Mouse (Mus musculus): ENCODE data around the gene Clec2l. TPM values are rescaled to one million over a fixed set of nuclear protein-coding genes. Genes with fewer than 3 reads are reported as not detected.

The Clec2l gene
- total and polyA plus RNA-seq, 2 experiments from 2014 or later: 49.8 to 92.8 TPM

DNA sequence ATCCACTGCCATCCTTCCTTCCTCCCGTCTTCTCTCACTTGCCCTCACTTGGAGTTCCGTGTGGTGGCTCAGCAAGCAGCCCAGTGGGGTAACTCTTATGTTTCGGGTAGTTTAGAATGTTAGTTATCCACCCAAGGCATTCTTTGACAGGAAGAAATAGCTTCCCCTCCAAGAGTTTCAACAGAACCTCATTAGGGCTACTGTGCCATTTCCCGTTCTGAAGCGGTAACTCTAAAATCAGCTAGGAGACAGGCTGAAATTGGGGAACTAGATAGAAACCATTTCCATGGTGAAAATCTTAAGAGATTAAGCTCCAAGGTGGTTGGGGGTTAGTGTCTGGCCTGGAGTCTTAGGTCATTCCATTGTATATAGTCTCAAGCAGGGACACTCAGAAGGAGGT lies 21.6 kb upstream of the Clec2l start:
- H3K4me1 ChIP-seq (ENCODE audit: insufficient read depth): peaks cover 4% of the 10 kb centered on the region
- peaks cover 12% of the 10 kb centered on the region for H3K27me3 ChIP-seq (ENCODE audit: insufficient read depth, low read length)
- DNase-seq: no peak
- no peak for ATAC-seq
- H3K27ac ChIP-seq (ENCODE audit: low read depth, low read length): no peak overlapping the region
- no peak overlapping the region for H3K4me3 ChIP-seq (ENCODE audit: low read depth, low read length)
- H3K36me3 ChIP-seq (ENCODE audit: insufficient read depth): no peaks in the 10 kb centered on the region
- H3K9ac ChIP-seq: no peak overlapping the region
- no peak overlapping the region for H3K4me2 ChIP-seq (ENCODE audit: low read depth)
- WGBS: 70% methylated on average over 5 of the region's 5 CpGs
- TF ChIP-seq CTCF (IDR thresholded peaks at IDR 0.05; ENCODE audit: low read depth): no peak
- no peaks in the 10 kb centered on the region for H3K9me3 ChIP-seq (ENCODE audit: low read length)

- H3K4me2 ChIP-seq (ENCODE audit: low read depth): no peak overlapping the region
- no peaks in the 10 kb centered on the region for H3K9me3 ChIP-seq (ENCODE audit: low read length)
- no peak overlapping the region for H3K9ac ChIP-seq
- peaks cover 4% of the 10 kb centered on the region for H3K4me1 ChIP-seq (ENCODE audit: insufficient read depth)
- no peaks in the 10 kb centered on the region for H3K36me3 ChIP-seq (ENCODE audit: insufficient read depth)
- H3K4me3 ChIP-seq (ENCODE audit: low read depth, low read length): no peak overlapping the region
- peaks cover 12% of the 10 kb centered on the region for H3K27me3 ChIP-seq (ENCODE audit: insufficient read depth, low read length)
- 56% methylated on average over 5 of the region's 5 CpGs for WGBS
- DNase-seq: no peak
- TF ChIP-seq CTCF (IDR thresholded peaks at IDR 0.05; ENCODE audit: low read depth): peak; percentile 50
- peak; percentile 54 for ATAC-seq
- no peak overlapping the region for H3K27ac ChIP-seq (ENCODE audit: low read depth, low read length)
These were observed 21.2 kb upstream of the Clec2l start for GRCm38 (mm10) chr6:38641645-38642044.

DNA sequence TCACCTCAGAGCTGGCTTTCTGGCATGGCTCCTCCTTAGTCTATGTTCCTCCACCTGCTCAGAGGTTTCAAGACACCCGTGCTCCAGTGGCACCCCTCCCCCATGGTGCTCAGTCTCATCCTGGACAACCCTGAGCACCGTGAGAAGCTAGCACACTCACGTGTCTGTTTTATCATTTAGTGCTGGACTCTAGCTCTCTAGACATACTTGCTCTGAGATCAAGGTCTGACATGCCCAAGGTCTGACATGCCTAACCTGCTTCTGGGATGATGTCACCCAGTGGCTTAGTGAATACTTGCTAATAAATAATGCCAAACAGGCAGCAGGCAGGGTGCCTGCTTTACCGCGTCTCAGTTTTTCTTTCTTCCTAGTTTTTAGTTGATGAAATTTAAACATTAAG lies 20.3 kb upstream of the Clec2l start:
- Histone ChIP-seq H3K27me3 (ENCODE audit: insufficient read depth, low read length) (peaks cover 8% of the 10 kb centered on the region), H3K4me2 (ENCODE audit: low read depth) (no peak overlapping the region), H3K4me3 (ENCODE audit: low read depth, low read length) (no peak overlapping the region), H3K9me3 (ENCODE audit: low read length) (no peaks in the 10 kb centered on the region), H3K36me3 (ENCODE audit: insufficient read depth) (no peaks in the 10 kb centered on the region), H3K27ac (ENCODE audit: low read depth, low read length) (no peak overlapping the region), H3K9ac (no peak overlapping the region), H3K4me1 (ENCODE audit: insufficient read depth) (no peaks in the 10 kb centered on the region; the same call in 1 of the 2 replicates)
- DNase-seq (no peak), ATAC-seq (no peak)
- TF ChIP-seq CTCF (IDR thresholded peaks at IDR 0.05; ENCODE audit: low read depth): no peak
- WGBS: 82% methylated on average over 5 of the region's 5 CpGs

- H3K4me3 ChIP-seq (ENCODE audit: low read depth, low read length): no peak overlapping the region
- TF ChIP-seq CTCF (IDR thresholded peaks at IDR 0.05; ENCODE audit: low read depth): no peak
- H3K9me3 ChIP-seq (ENCODE audit: low read length): no peaks in the 10 kb centered on the region
- no peak overlapping the region for H3K4me2 ChIP-seq (ENCODE audit: low read depth)
- H3K27ac ChIP-seq (ENCODE audit: low read depth, low read length): no peak overlapping the region
- 71% methylated on average over 3 of the region's 3 CpGs for WGBS
- H3K36me3 ChIP-seq (ENCODE audit: insufficient read depth): no peaks in the 10 kb centered on the region
- H3K4me1 ChIP-seq (ENCODE audit: insufficient read depth): no peaks in the 10 kb centered on the region
- H3K9ac ChIP-seq: no peak overlapping the region
- H3K27me3 ChIP-seq (ENCODE audit: insufficient read depth, low read length): peaks cover 5% of the 10 kb centered on the region
- ATAC-seq: no peak
- no peak for DNase-seq
These were observed 19.8 kb upstream of the Clec2l start for GRCm38 (mm10) chr6:38643039-38643438.

DNA sequence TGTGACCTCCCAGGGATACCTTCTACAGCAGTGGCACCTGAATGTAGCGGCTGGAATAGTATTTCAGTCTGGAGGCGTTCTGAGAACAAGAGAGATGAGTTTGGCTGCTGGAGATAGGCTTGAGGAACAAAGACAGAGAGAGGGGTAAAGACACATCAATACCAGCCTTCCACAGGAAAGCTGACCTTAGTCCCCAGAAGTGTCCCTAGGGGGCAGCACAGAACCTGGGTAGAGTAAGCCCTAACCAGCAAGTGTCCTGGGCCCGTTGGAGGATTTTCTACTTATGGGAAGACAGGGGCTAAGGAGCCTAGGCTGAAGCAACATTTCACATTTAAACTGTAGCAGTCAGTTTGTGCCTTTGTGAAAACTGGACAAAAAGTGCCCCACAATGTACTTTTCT lies 13.3 kb upstream of the Clec2l start:
- Histone ChIP-seq H3K27ac (ENCODE audit: low read depth, low read length) (no peak overlapping the region), H3K9me3 (ENCODE audit: low read length) (no peaks in the 10 kb centered on the region), H3K36me3 (ENCODE audit: insufficient read depth) (no peaks in the 10 kb centered on the region), H3K4me3 (ENCODE audit: low read depth, low read length) (no peak overlapping the region), H3K4me1 (ENCODE audit: insufficient read depth) (no peaks in the 10 kb centered on the region), H3K4me2 (ENCODE audit: low read depth) (no peak overlapping the region), H3K9ac (no peak overlapping the region), H3K27me3 (ENCODE audit: insufficient read depth, low read length) (no peaks in the 10 kb centered on the region)
- ATAC-seq (no peak), DNase-seq (no peak)
- TF ChIP-seq CTCF (IDR thresholded peaks at IDR 0.05; ENCODE audit: low read depth): no peak
- 65% methylated on average over 3 of the region's 3 CpGs for WGBS

- Histone ChIP-seq H3K9me3 (ENCODE audit: low read length) (no peaks in the 10 kb centered on the region), H3K4me3 (ENCODE audit: low read depth, low read length) (no peak overlapping the region), H3K27ac (ENCODE audit: low read depth, low read length) (no peak overlapping the region), H3K9ac (no peak overlapping the region), H3K4me2 (ENCODE audit: low read depth) (no peak overlapping the region), H3K27me3 (ENCODE audit: insufficient read depth, low read length) (no peaks in the 10 kb centered on the region), H3K4me1 (ENCODE audit: insufficient read depth) (no peaks in the 10 kb centered on the region), H3K36me3 (ENCODE audit: insufficient read depth) (no peaks in the 10 kb centered on the region)
- peak; percentile 95 for TF ChIP-seq CTCF (IDR thresholded peaks at IDR 0.05; ENCODE audit: low read depth)
- WGBS: 40% methylated on average over 14 of the region's 14 CpGs
- peak; percentile 87 for DNase-seq
- peak; percentile 86 for ATAC-seq
These were observed 12.5 kb upstream of the Clec2l start for GRCm38 (mm10) chr6:38650263-38650937.

GRCm38 (mm10) chr6:38661626-38662025 lies 1.2 kb upstream of the Clec2l start:
- WGBS: 34% methylated on average over 4 of the region's 4 CpGs
- no peak overlapping the region for H3K9ac ChIP-seq

More at GRCm38 (mm10) chr6:38661626-38662025, 1.2 kb upstream of the Clec2l start:
- Histone ChIP-seq H3K9me3 (ENCODE audit: low read length) (no peaks in the 10 kb centered on the region), H3K4me3 (ENCODE audit: low read depth, low read length) (no peak overlapping the region), H3K27ac (ENCODE audit: low read depth, low read length) (no peak overlapping the region), H3K4me1 (ENCODE audit: insufficient read depth) (no peaks in the 10 kb centered on the region), H3K36me3 (ENCODE audit: insufficient read depth) (no peaks in the 10 kb centered on the region), H3K4me2 (ENCODE audit: low read depth) (no peak overlapping the region), H3K27me3 (ENCODE audit: insufficient read depth, low read length) (no peaks in the 10 kb centered on the region)
- no peak for TF ChIP-seq CTCF (IDR thresholded peaks at IDR 0.05; ENCODE audit: low read depth)
- no peak for ATAC-seq
- DNase-seq: no peak
